Mouse (Mus musculus) G1E (cell line): Measurements from ENCODE around the gene Cib3. TPM values are rescaled to one million over a fixed set of nuclear protein-coding genes. Genes with fewer than 3 reads are reported as not detected.
A peak's percentile ranks its signal among the peaks of the same experiment; 100 is the strongest.

Experiments
- ATAC-seq: 2 replicates; pipeline ENCODE4 v1.8.0; 2016; ENCODE audit warnings: mild to moderate bottlenecking; ENCODE audit not compliant: insufficient number of reproducible peaks, poor library complexity, low FRiP score, severe bottlenecking; ENCODE audit errors: extremely low read depth
- DNase-seq: peaks from one replicate; pipeline ENCODE4 v3.0.0; 2012; ENCODE audit warnings: low spot score
- H3K27me3 ChIP-seq: 2 replicates; pipeline ENCODE4 v1.6.1; 2012; ENCODE audit warnings: mild to moderate bottlenecking, low read length, inconsistent platforms; ENCODE audit not compliant: insufficient read depth
- H3K36me3 ChIP-seq: replicated peaks from 2 replicates; pipeline ENCODE3; 2012; ENCODE audit warnings: mild to moderate bottlenecking, inconsistent platforms
- H3K4me1 ChIP-seq: 2 replicates; pipeline ENCODE4 v1.6.1; 2012; ENCODE audit warnings: low read depth, low read length, inconsistent platforms, mixed read lengths; ENCODE audit not compliant: insufficient read depth
- H3K4me3 ChIP-seq: 2 replicates; pipeline ENCODE4 v1.5.1; 2012; ENCODE audit warnings: low read depth, mild to moderate bottlenecking, inconsistent platforms, low read length, moderate library complexity, mixed read lengths
- H3K9me3 ChIP-seq: replicated peaks from 2 replicates; pipeline ENCODE4 v1.6.1; 2012; ENCODE audit warnings: inconsistent platforms
- CTCF ChIP-seq: IDR thresholded peaks from 2 replicates; pipeline ENCODE4 v1.5.1; 2012; ENCODE audit warnings: low read depth, low read length, inconsistent platforms, mixed read lengths
- GATA1 ChIP-seq: IDR thresholded peaks from 2 replicates; pipeline ENCODE4 v1.6.1; 2012; ENCODE audit warnings: borderline replicate concordance, low read length, inconsistent platforms, mixed read lengths
- GATA2 ChIP-seq: IDR thresholded peaks from 2 replicates; pipeline ENCODE4 v1.6.1; 2012; ENCODE audit warnings: low read depth, low read length, inconsistent platforms, borderline replicate concordance
- POLR2AphosphoS5 ChIP-seq: IDR thresholded peaks from 2 replicates; pipeline ENCODE4 v1.6.1; 2012; ENCODE audit warnings: low read depth, low read length, inconsistent platforms; ENCODE audit not compliant: insufficient replicate concordance
- TAL1 ChIP-seq: conservative IDR thresholded peaks from 2 replicates; pipeline ENCODE4 v1.6.1; 2012; ENCODE audit warnings: low read depth, low read length, inconsistent platforms, mixed read lengths
- polyA plus RNA-seq: library from polyadenylated mRNA; stranded (reverse); fragments of >175 nt; gene quantifications from 2 replicates; pipeline ENCODE4 v1.2.3, GENCODE M21; 2012
- total RNA-seq, 2 experiments: library from RNA; stranded (forward) in 1 of 2; stranded (reverse) in 1 of 2; fragments of 200-1000 nt in 1 of 2; fragments of >200 nt in 1 of 2; fragmentation: Nextera tagmentation in 1 of 2; gene quantifications; 2 replicates each; pipeline ENCODE4 v1.2.3; 2014 to 2017

Cib3 gene
- total and polyA plus RNA-seq, 3 experiments = not detected

DNA sequence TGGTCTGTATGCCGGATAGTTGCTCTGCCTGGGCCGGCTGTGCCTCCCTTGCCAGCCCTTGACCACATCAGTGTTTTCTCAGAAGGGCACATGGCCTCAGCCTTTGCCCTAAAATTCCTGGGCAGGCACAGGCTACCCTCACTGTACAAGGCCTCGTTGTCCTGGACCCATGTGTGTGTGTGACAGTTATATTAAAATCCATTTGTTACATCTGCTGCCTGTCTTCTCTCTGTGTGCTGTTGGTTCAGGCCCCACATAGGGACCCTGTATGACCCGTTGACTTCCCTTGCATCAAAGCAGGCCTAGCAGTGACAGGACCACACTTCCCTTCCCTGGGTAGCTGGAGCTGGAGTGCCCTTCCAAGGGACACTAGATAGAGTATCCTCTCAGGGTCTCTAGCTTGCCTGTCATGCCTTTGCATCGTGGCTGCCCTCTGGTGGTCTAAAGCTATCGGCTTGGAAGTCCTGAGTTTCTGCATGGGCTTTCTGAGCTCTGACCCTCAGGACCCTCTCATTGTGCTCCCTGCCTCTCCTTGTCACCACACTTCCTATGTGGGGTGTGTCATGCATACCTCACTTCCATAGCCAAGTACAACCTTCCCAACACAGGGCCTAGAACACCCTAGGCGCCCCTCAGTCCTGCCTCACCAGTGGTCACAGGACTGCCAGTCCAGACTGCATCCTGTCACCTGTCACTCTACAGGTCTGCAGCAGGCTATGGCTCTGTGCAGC lies 44.7 kb upstream of the Cib3 start:
- DNase-seq = no peak
- ATAC-seq = no peak
- Histone ChIP-seq H3K4me3 (no peak overlapping the region), H3K4me1 (peaks cover 8% of the 10 kb centered on the region), H3K9me3 (no peaks in the 10 kb centered on the region), H3K36me3 (peaks cover 53% of the 10 kb centered on the region), H3K27me3 (peaks cover 14% of the 10 kb centered on the region)
- peak; percentile 25; the same call in 1 of the 2 replicates for TF ChIP-seq CTCF
- no peak for TF ChIP-seq GATA1

DNA sequence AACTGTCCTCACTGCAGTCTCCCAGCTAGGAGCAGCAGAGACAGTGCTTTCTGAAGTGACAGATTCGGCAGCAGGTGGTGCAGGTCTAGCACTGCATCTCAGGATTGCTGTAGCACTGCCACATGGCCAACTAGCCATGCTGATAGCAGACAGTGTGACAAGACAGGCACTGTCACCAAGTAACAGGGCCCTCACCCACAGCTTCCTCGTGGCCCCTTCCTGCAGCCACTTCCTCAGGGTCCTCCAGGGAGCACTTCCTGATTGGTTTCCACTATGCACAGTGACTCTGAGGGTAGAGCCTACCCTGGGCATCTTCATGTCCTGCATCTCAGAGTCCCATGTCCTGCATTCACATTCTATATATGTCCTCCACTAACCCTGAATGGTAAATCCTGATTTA lies 32.0 kb upstream of the Cib3 start:
- DNase-seq = no peak
- Histone ChIP-seq H3K27me3 (no peaks in the 10 kb centered on the region), H3K36me3 (peaks cover 75% of the 10 kb centered on the region), H3K4me3 (no peak overlapping the region), H3K9me3 (no peaks in the 10 kb centered on the region), H3K4me1 (peaks cover 27% of the 10 kb centered on the region)
- ATAC-seq = no peak
- TF ChIP-seq TAL1 (no peak), GATA1 (no peak), POLR2AphosphoS5 (no peak), GATA2 (no peak), CTCF (no peak)

DNA sequence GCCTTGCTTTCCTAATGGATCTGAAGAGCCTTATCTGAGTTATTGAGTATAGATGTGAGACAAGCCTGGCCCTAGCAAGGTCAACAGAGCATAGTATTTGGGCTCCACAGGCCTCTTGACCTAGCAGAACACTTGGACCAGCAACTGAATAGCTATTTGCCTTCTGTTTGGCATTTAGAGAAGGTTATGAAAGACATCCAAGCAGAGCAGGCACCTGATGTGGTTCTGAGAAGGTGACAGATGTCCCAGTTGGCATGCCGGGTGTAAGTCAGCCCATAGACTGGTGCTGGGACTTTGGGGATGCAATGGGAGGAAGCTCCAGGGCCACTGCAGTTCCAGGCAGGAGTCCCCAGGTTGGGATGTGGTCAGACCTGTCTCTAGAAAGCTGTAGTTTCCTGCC lies 29.6 kb upstream of the Cib3 start:
- ATAC-seq (no peak), DNase-seq (no peak)
- Histone ChIP-seq H3K27me3 (no peaks in the 10 kb centered on the region), H3K9me3 (no peaks in the 10 kb centered on the region), H3K4me1 (peaks cover 30% of the 10 kb centered on the region), H3K4me3 (no peak overlapping the region), H3K36me3 (peaks cover 54% of the 10 kb centered on the region)
- TF ChIP-seq GATA1 = no peak
- no peak for TF ChIP-seq TAL1

DNA sequence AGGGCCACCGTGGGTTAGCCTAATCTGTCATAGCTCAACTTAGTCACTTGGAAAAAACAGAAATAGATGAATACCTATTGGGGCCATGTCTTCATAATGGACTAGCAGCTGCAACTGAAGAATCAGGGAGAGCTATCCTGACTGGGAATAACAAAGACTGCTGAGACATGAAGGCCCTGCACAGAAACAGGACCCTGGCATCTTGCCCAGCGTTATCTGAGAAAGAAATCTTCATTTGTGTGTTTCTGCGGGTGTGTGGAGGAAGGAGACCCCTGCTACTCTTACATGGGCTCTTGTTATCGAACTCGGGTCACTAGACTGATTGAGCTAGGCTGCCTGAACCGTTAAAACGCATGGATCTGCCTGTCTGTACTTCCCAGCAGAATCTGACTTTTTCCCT lies 28.3 kb upstream of the Cib3 start:
- no peaks in the 10 kb centered on the region for H3K9me3 ChIP-seq

DNA sequence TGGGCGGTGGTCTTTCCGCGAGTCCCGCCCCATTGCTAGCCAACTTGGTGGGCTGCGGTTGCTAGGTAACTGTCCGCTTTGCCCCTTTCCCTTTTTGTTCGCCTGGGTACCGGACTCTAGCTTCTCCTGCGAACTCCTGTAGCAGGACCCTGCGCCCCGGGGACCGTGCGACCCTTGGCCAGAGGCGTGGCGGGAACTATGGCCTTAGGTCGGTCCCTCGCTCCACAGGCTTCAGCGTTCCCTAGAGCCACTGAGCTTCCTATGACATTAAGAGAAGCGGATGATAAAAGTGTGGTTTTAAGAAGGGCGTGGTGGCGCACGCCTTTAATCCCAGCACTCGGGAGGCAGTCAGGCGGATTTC lies 27.7 kb upstream of the Cib3 start:
- Histone ChIP-seq H3K4me3 (peak overlapping the region; percentile 93), H3K4me1 (peaks cover 30% of the 10 kb centered on the region), H3K36me3 (peaks cover 38% of the 10 kb centered on the region), H3K9me3 (no peaks in the 10 kb centered on the region), H3K27me3 (no peaks in the 10 kb centered on the region)
- TF ChIP-seq POLR2AphosphoS5 (no peak), GATA1 (no peak), CTCF (no peak), TAL1 (no peak), GATA2 (no peak)
- ATAC-seq (no peak), DNase-seq (no peak)

More for the DNA sequence above, 28.3 kb upstream of the Cib3 start:
- Histone ChIP-seq H3K36me3 (peaks cover 41% of the 10 kb centered on the region), H3K4me3 (peak overlapping the region; percentile 93), H3K4me1 (peaks cover 30% of the 10 kb centered on the region), H3K27me3 (no peaks in the 10 kb centered on the region)
- DNase-seq (no peak), ATAC-seq (no peak)
- TF ChIP-seq TAL1 (no peak), GATA1 (no peak), POLR2AphosphoS5 (no peak), GATA2 (no peak), CTCF (no peak)

DNA sequence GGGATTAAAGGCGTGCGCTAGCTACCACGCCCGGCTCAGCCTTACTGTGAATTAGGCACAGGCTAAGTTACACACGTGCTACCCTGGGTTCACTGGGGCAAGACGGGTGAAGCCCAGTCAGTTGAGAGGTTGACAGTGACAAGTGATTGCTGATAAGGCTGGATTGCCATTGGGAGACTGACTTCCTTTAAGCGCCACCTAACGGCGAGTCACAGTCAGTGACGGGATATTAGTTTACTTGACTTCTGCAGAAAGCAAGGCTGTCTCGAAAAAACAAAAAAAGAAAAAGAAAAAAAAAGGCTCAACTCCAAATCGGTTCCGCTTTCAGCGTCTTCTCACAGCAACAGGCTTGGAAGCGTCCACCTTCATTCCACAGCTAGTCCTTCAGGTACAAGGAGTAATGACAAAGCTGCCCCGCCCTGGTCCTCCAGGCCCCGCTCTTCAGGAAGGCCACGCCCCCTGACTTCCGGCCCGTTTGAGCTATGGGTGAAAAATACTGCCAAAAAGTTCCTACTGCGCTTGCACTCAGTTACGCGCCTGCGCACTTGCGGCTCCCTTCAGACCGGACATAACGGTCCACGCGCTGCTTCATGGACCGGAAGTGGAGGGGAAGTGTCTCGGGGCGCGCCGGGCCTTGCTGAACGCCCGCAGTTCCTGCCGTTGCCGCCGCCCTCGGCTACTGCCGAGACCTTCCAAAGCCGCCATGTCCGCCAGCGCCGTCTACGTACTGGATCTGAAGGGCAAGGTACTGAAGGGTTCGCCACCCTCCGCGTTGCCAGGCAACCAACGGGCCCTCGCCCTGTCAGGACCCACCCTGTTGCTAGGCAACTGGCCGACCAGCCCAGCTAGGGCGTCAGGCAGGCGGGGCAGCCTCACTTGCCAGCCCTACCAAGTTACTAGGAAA lies 27.1 kb upstream of the Cib3 start, which contains the start of gene Ap1m1:
Gene Ap1m1, plus strand, starts transcription at position 520 of the 904 bp plus-strand sequence.
- peak; percentile 89 for ATAC-seq
- Histone ChIP-seq H3K4me1 (peaks cover 30% of the 10 kb centered on the region), H3K4me3 (peak within 1 kb of the TSS; percentile 93), H3K9me3 (no peaks in the 10 kb centered on the region), H3K27me3 (no peaks in the 10 kb centered on the region), H3K36me3 (peaks cover 33% of the 10 kb centered on the region)
- DNase-seq = peak; percentile 93
- no peak for TF ChIP-seq GATA1
- TF ChIP-seq POLR2AphosphoS5 = no peak
- TF ChIP-seq CTCF = peak; percentile 57
- TF ChIP-seq TAL1 = no peak
- TF ChIP-seq GATA2 = peak; percentile 15; the same call in 1 of the 2 replicates
